Mouse (Mus musculus) limb, embryonic 15.5 days (tissue): ENCODE measurements around the gene Coq5. TPM values are rescaled to one million over a fixed set of nuclear protein-coding genes. Genes with fewer than 3 reads are reported as not detected.

ENCODE experiments used
- ATAC-seq: fragments of 200-750 bp; cut with Nextera tagmentation; 2 replicates; pipeline ENCODE4 v1.8.0; 2017; ENCODE audit warnings: low read depth, moderate TSS enrichment; ENCODE audit not compliant: insufficient number of reproducible peaks, low FRiP score, low TSS enrichment
- H3K27ac ChIP-seq: fragments of 300-500 bp; sonication (generic); 2 replicates; pipeline ENCODE4 v1.5.1; 2015; ENCODE audit warnings: moderate library complexity, mild to moderate bottlenecking, inconsistent platforms
- H3K27me3 ChIP-seq: fragments of 300-500 bp; sonication (generic); 2 replicates; pipeline ENCODE4 v1.6.1; 2015; ENCODE audit warnings: inconsistent platforms
- H3K36me3 ChIP-seq: fragments of 300-500 bp; sonication (generic); 2 replicates; pipeline ENCODE4 v1.6.1; 2015; ENCODE audit warnings: inconsistent platforms
- H3K4me1 ChIP-seq: fragments of 300-500 bp; sonication (generic); 2 replicates; pipeline ENCODE4 v1.6.1; 2015; ENCODE audit warnings: inconsistent platforms
- H3K4me2 ChIP-seq: fragments of 300-500 bp; sonication (generic); 2 replicates; pipeline ENCODE4 v1.6.1; 2015; ENCODE audit warnings: mild to moderate bottlenecking, inconsistent platforms
- H3K4me3 ChIP-seq: fragments of 300-500 bp; sonication (generic); 2 replicates; pipeline ENCODE4 v1.5.1; 2015; ENCODE audit warnings: mild to moderate bottlenecking, inconsistent platforms
- H3K9ac ChIP-seq: fragments of 300-500 bp; sonication (generic); 2 replicates; pipeline ENCODE4 v1.6.1; 2015; ENCODE audit warnings: inconsistent platforms
- H3K9me3 ChIP-seq: fragments of 300-500 bp; sonication (generic); 2 replicates; pipeline ENCODE4 v1.6.1; 2016; ENCODE audit warnings: inconsistent platforms
- WGBS: fragments of 180-500 bp; shearing (Covaris S2); methylation state at CpG from one replicate; pipeline ENCODE4 v1.1.7; 2015; 5-methylcytosine and 5-hydroxymethylcytosine counted together
- polyA plus RNA-seq: library from polyadenylated mRNA; unstranded; fragments of >200 nt; fragmentation: Nextera tagmentation; extraction: Ambion mirVana; gene quantifications from 2 replicates; pipeline ENCODE4 v1.2.1, GENCODE M21; 2015

The Coq5 gene
- polyA plus RNA-seq, 1 experiment from 2014 or later: 36.4 TPM

DNA sequence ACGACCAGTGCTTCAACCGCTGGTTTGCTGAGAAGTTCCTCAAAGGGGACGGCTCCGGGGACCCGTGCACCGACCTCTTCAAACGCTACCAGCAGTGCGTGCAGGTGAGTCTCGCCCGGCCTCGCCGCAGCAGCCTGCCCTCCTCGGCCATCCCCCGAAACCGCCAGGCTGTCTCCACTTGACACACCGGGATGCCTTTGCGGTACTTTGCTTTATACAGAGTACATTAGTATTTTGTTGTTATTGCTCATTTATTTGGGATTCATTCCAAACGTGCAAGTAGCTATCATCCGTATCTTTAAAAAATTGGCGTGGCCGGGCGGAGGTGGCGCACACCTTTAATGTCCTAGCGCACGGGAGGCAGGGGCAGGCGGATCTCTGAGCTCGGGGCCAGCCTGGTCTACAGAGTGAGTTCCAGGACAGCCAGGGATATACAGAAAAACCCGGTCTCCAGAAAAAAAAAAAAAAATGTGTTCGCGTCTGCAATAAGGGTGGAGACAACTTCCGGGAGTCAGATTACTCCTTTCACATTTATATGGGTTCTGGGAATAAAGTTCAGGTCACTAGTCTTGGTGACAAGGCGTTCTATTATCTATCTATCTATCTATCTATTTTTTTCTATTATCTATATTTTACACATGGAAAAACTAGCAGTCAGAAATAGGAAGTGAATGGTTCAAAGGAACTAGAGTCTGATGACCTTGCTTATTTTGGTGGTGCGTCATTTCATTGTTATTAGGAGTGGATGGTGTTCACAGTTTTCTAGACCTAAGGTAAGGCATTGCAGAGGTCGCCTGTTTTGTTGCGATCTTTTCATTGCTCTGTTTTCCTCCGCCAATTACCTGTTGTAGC lies 62.1 kb downstream of the Coq5 start:
- peak overlapping the region; percentile 74 for H3K4me2 ChIP-seq
- peaks cover 44% of the 10 kb centered on the region for H3K36me3 ChIP-seq
- 12% methylated on average over 36 of the region's 36 CpGs for WGBS
- peak overlapping the region; percentile 69; the same call in 1 of the 2 replicates for H3K27ac ChIP-seq
- H3K27me3 ChIP-seq: no peaks in the 10 kb centered on the region
- H3K9ac ChIP-seq: peak overlapping the region; percentile 90
- ATAC-seq: no peak
- no peaks in the 10 kb centered on the region for H3K9me3 ChIP-seq
- peak overlapping the region; percentile 91 for H3K4me3 ChIP-seq
- H3K4me1 ChIP-seq: peaks cover 12% of the 10 kb centered on the region

Other genes starting within 250 kb of the Coq5 start
- 36.8 and 48.3 TPM in 2 replicates for gene Gm10401, start 181.4 kb upstream of the Coq5 start, polyA plus RNA-seq
- 45.6 and 52.8 TPM in 2 replicates for gene Acads, start 160.3 kb upstream of the Coq5 start, polyA plus RNA-seq
- gene Unc119b, start 144.7 kb upstream of the Coq5 start, polyA plus RNA-seq: 34.8 and 36.9 TPM in 2 replicates
- 89.3 and 97.9 TPM in 2 replicates for gene Mlec, start 121.5 kb upstream of the Coq5 start, polyA plus RNA-seq
- 1.2 and 1.3 TPM in 2 replicates for gene Cabp1, start 85.3 kb upstream of the Coq5 start, polyA plus RNA-seq
- gene Pop5, start 43.8 kb upstream of the Coq5 start, polyA plus RNA-seq: 96.2 and 97.1 TPM in 2 replicates
- gene Rnf10, start 6.8 kb upstream of the Coq5 start, polyA plus RNA-seq: 108 and 135 TPM in 2 replicates
- 1,678 and 1,810 TPM in 2 replicates for gene Dynll1, start 21.3 kb downstream of the Coq5 start, polyA plus RNA-seq
- 222 and 246 TPM in 2 replicates for gene Srsf9, start 47.5 kb downstream of the Coq5 start, polyA plus RNA-seq
- gene Gatc, start 61.5 kb downstream of the Coq5 start, polyA plus RNA-seq: 25.3 and 27.6 TPM in 2 replicates
- 60.6 and 66.9 TPM in 2 replicates for gene Triap1, start 61.6 kb downstream of the Coq5 start, polyA plus RNA-seq
- 800 and 820 TPM in 2 replicates for gene Cox6a1, start 69.3 kb downstream of the Coq5 start, polyA plus RNA-seq
- 8.2 and 8.4 TPM in 2 replicates for gene Msi1, start 149.9 kb downstream of the Coq5 start, polyA plus RNA-seq
- gene Pla2g1b, start 186.6 kb downstream of the Coq5 start, polyA plus RNA-seq: not detected in 2 replicates
- gene Sirt4, start 205.1 kb downstream of the Coq5 start, polyA plus RNA-seq: 24.9 and 26.5 TPM in 2 replicates
- 52.6 and 55.7 TPM in 2 replicates for gene Pxn, start 227.0 kb downstream of the Coq5 start, polyA plus RNA-seq